Mouse (Mus musculus): ENCODE measurements around the gene Chrna1.

Chrna1 gene

DNA sequence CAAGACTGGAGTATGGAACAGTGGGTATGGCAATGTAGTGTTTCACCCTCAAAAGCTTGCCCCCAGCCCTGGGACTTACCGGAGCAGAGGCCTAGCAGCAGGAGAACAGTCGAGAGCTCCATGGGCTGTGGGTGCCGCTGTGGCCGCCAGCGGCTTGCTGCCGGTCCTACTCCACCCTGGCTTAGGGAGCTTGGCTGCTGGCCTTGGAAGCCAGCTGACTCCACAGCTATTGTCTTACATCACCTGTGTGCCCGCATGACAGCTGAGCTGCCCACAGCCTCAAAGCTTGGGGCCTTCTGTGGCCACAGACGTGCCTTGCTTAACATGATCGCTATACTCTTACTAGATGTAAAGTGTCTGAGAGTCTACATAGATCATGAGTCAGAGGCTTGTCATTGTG is at the start of gene Chrna1:
Chrna1 (minus strand) TSS at position 173 of the 400 bp plus-strand sequence.
- DNase-seq, result no peak

DNA sequence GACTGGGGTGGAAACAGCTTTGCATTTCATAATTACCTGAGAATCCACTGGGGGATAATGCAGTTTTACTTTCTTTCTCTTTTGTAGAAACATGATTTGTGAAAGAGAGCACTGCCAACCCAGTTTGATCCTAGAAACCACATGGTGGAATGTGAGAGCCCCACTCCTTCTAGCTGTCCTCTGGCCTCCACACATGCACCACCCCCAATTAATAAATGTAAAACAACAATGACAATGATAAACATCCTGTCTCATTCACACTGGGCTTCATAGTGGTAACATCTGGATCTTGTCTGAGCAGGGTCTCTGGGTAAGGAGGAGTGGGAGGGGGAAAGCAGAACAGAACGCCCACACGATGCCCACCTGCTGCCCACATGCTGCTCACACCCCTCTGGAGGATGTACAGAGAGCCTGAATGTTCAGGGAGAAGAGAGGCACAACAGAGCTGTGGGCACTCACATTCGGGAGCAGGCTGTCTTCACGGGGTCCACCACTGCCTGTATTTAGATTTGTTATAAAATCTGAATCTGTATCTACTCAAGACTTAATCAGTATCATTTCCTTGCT is 38.4 kb upstream of the Chrna1 start:
- DNase-seq, result no peak

DNA sequence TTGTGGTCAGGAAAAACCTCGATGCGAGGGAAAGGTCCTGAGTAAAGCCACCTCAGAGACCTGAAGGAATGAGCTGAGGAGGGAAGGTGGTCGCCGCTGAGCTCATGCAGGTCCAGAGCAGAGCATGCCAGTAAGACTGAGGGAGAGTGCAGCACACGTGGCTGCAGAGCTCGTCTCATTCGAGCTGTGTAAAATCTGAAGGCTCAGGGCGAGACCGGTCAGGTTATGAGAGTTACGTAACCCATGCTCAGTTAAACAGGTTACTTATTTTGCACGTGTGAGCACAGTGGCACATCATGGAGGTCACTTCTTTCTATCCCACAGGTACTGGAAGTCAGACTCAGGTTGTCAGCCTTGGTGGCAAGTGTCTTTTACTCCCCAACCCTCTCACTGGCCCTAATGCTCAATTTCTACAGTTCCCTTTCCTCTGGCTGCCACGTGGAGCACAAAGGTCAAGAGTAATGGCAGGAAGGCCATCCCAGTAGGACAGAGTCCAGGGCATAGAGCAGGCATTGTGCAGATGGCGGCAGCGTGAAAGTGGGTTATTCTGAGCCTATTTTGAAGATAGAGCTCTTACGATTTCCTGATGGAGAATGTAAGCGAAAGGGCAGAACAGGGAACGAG is 36.4 kb upstream of the Chrna1 start:
- peak; percentile 26 for DNase-seq

DNA sequence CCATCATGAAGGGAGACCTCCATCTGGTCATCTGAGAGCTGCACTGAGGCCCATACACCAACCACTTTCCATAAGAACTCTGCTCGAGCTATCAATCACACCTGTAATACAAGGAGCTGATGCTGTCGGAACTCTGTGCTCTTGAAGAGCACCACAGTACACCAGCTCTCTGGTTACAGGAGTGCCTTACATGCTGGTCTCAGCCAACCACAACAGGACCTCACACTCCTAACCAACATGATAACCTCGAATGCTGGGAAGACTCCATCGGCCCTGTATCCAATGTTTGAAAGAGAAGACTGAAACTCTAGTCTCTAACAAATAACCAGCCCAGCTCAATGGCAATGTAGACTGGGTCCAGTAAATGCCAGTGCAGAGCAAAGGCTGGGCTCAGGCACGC is 35.3 kb upstream of the Chrna1 start:
- no peak for DNase-seq

DNA sequence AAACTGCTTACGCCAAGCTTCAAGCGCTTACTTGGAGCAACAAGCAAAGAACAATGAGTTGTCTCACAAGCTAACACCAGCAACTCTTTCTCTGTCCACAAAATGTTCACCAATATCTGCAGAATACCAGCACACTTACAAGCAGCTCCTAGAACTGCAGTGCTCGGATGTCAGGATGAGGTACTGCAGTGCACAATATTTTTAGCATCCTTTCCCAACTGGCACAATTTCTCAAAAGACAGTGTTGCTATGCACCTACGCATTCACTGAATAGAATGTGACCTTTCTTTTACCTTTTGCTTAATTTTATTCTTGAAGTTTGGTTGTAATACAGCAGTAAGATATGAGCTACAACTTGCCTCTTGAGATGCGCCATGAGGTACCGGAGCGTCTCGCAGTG is 34.2 kb upstream of the Chrna1 start:
- DNase-seq, result no peak

DNA sequence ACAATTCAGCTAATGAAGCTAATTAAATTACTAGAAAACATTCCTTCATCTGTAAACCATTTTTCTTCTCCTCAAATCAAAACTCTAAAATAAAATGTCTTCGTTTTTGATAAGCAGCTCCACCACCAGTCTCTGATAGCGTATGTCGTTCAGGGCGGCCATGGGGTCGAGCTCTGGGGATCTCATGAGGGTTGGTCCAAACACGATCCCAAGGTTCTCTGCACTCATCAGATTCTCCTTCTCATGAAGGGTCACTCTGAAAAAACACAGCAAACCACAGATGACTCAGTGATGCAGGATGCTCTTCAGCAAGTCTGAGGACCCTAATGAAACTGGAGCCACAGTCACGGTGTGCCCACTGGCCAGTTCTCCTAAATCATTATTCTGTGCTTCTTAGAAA is 32.8 kb upstream of the Chrna1 start:
- DNase-seq, result no peak

DNA sequence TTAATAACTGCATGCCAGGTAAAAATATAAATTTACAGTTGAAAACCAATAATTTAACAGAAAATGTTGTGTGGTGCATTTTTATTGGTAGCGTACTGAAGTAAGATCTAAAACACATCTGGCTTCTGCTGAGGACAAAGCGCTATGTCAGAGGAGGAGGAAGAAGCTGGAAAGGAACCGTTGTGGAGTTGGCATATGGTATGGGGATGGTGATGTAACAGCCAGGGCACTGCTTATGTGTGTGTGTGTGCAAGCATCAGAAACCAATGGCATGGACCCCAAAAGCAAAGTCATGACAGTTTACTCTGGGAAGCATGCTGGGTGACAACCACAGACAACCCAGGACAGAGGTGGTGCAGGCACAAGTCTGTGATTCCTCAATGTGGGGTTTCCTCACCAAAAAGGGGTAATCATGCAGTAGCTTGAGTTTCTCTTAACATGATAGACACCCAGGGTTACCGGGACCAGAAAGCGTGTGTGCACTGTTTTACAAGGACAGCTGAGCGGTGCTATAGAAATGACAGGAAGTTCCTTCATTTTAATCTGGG is 32.3 kb upstream of the Chrna1 start:
- DNase-seq, result no peak

DNA sequence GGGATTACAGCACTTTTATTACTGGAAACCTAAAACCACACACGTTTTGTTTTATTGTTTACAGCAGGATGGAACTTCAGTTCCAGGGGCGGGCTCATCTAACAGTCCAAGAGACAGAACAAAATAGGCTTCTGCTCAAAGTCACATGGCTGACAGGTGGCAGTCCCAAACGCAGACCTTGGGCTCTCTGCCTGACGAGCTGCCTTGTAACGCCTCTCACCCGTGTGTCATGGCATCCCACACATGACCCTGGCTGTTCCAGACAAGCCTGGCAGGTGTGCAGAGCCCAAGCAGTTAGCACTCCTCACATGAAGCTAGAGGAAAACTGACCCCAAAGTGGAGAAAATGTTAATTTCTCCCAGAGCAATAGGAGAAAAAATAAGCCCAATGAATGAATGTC is 31.7 kb upstream of the Chrna1 start:
- DNase-seq, result no peak

DNA sequence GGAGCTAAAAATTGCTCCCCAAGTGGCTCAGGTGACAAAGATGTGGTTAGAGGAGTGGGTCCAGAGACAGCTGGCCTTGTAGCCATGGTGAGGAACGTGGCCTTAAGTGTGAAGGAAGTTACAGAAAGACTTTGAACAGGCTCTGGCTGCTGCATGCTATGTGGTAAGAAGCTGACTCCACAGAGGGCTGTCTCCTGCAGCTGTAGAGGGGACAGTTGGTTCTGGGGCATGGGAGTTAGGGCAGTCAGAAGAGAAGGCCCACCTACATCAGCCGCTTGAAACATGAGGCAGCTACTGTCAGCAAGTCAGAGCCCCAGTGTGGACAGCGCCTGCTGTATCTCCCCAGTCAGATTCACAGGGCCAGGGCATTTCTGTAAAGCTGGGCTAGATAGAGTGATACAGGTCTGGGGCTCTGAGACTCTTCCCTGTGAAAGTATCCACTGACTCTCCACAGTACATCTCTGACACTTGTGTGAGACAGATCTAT is 29.6 kb upstream of the Chrna1 start:
- no peak for DNase-seq

DNA sequence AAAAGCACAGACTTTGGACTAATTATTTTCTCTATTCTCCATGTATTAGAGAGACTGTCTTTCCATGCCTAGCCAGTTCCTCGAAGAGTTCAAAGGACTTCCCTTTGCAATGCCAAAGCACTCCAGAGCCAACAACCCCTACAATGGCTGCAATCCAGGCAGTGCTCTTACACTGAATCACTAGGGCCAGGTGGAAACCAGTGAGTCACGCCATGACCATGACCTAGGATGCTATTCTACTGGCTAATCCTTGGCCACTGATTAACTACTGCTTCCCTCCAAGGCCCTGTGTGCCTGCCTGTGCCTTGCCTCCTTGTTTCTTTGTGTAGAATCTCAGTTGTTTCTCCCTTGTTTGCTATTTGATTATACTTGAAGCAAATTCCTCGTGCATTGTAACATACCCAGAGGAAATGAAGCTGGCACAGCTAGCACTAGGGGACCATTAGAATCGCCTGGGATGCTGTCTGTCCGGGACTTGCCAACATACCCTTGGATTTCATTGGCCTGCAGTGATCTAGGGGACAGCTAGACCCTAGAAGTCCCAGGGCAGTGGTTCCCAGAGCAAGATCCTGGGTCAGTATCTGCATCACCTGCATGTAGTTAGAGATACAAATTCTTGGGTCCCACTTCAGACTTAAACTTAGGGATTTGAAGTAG is 29.1 kb upstream of the Chrna1 start:
- DNase-seq, result peak; percentile 64

DNA sequence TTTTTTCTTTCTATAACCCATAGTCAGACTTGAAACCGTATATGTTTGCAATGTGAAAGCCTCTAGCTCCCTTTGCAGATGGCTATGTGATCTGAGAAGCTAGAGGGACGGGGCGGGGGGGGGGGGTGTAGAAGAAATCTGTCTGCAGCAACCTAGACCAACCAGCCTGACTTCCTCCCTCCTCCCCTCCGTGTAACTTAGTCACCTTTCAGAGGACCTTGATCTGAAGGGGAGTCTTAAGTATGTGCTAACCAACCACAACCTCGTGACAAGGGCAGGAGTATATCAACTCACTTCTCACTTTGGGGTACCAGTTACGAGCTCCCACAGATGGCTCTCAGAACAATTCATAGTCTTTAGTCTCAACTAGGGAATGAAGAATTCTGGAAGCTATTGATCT is 28.3 kb upstream of the Chrna1 start:
- DNase-seq, result no peak

DNA sequence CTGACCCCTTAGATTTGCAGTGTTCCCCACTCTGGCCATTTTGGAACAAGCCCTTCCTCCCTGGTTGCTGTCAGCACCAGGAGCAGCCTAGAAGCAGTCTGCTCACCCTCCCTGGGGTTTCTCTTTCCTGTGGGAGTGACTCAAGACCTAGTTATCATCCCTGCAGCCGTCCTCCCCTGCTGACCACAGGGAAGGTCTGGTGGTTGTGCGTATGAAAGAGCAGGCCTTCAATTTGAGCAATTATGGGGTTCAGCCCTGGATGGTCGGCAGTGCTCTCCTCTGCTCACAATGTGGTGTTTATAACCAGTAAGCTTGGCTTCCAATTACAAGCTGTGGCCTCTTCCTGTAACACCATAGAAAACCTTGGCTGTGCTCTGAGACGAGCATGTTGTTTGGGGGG is 27.5 kb upstream of the Chrna1 start:
- DNase-seq, result no peak

DNA sequence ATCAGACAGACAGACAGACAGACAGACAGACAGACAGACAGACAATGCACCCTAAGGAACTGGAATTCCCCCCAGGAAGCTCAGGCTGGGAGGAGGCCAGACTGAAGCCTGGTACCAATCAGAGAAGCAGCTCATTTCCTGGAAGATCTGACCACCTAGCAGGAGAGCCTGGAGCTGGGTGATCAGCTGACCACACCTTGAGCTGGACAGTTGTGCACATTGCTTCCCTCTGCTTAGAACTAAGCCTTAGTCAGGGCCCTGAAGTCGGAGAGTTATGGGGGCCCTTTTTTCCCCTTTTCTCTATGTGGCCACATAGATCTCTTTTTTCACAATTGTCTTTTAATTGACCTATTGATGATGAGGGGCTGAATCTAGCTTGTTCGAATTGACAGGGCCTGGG is 27.0 kb upstream of the Chrna1 start:
- DNase-seq, result no peak

DNA sequence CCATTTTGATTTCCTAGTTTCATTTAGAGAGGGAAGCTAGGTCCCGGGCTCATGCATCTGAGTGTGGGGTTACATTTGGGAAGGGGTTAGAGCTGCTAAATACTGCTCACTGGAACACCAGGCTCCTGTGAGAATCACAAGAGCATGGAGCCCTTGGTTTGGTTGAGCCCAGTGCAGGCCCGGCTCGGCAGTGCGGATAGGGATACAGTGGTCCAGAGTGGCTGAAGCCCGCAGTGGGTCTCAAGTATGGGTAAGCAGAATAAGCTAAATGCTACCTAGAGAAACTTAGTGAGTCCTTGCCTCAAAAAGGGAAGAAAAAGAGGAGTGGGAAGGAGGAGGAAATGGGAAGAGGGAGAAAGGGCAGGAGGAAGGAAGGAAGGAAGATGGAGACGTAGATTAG is 26.5 kb upstream of the Chrna1 start:
- no peak for DNase-seq

DNA sequence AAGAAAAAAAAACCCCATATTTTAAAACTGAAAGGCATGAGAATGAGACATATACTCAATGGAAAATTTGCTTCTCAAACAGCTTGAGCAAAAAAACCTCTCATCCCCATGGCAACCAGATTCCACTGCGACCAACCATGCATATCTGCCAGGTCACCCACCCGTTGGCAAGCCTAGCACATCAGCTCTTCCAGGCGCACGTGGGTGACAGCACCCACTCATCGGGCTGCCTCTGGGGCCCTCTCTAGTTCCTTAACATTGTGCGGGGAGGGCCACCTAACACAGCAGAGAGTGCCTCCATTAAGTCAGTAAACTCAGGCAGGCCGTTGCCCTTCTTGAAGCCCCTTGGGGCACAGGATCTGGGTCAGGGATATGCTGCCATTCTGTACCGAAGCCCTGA is 24.9 kb upstream of the Chrna1 start:
- DNase-seq, result peak; percentile 56

DNA sequence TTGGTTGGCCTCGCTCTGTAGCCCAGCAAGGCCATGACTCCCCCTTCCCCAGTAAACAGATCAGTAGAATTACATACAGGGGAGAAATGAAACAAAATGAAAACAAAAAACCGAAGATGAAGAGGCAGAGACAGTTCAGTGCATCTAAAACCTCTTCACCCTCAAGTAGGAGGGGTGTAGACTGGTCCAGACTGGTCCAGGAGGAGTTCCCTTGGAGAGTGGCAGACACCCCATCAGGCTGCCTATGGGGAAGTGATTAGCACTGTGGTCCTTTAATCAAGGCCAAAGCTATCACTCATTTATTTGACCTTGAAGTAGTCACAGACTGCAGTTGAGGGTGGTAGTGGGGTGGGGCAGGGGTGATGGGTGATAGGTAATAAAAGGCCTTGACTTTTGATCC is 24.4 kb upstream of the Chrna1 start:
- no peak for DNase-seq

DNA sequence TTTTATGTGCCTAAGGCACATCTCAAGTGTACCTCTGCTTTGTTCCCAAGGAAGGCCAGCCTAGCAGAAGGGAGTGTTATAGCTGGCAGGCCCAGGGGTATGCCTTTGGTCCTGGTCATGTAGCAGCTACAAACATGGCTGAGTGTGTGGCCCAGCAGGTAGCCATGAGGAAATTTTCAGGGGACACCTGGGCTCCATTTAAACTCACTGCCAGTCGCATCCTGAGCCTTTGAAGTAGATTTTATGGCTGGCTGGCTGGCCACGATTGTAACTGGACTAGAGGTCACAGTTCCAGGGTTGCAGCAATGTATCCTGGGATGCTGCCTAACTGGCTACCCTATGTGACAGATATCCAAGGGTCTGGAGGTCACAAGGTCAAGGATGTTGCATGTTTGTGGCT is 20.5 kb upstream of the Chrna1 start:
- DNase-seq, result no peak

DNA sequence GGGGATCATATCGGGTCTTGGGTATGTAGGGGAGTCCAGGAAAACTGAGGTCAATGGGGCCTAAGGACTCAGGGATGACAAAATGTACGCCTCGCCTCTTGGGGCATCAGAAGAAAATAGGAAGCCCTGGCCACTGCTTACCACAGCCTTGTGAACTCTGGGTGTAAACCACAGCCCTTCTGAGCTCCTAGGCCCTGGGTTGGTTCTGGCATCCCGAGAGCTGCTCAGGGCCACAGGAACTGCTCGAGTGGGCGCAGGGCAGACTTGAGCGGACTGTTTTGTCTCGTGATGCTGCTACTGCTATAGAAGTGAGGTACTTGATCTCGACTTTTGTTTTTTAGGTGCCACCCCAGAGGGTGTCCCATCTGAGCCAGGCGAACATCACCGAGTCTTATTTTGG is 17.6 kb upstream of the Chrna1 start:
- DNase-seq, result no peak

DNA sequence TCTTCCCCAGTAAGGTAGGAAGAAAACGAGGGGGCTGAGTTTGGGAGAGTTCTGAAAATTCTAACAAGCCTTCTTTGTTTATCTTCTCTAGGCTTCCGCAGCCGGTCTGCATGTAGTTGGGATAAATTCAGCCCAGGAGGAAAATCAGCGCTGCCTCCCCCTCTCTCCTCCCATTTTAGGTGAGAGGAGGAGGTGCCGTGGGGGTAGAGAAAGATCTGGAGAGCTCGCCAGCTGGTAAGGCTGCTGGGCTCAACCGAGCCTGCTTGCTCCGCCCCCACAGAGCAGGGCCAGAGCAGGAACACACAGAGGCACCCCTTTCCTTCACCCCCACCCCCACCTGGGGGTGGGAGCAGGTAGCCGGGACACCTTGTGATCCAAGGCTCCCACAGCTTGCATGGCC is 16.6 kb upstream of the Chrna1 start:
- no peak for DNase-seq

DNA sequence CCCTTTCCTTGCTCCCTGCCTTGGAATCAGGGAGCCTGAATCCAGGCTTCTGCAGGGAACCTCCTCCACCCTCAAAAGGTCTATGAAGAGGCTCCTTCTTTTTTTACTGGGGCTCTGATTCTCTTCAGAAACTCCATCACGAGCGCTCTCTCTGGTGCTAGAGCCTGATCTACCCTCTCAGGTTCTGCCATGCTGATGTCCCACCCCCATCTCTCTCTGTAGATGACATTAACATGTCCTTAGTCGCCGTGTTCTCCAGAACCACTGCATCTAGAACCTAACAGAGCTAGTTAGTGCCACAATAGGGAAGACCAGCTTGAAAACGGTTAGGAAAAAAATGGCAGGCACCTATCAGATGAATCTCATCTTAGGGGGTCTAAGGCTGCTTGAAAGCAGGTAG is 16.2 kb upstream of the Chrna1 start:
- no peak for DNase-seq

DNA sequence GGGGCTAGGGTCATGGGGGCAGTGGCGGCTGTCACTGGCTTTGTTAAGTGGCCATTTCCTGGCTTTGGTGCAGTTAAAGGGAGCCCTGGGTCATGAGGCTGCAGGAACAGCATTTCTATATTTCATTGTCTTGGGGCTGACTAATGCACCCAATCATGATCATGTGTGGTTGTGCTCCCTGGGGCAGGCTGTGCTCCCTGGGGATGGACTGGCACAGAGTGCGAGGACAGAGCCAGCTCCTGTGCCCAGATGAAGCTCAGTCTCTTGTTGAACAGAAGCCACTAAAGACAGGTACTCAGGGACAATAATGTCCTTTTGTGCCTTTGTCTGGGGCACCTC is 12.9 kb upstream of the Chrna1 start:
- no peak for DNase-seq

DNA sequence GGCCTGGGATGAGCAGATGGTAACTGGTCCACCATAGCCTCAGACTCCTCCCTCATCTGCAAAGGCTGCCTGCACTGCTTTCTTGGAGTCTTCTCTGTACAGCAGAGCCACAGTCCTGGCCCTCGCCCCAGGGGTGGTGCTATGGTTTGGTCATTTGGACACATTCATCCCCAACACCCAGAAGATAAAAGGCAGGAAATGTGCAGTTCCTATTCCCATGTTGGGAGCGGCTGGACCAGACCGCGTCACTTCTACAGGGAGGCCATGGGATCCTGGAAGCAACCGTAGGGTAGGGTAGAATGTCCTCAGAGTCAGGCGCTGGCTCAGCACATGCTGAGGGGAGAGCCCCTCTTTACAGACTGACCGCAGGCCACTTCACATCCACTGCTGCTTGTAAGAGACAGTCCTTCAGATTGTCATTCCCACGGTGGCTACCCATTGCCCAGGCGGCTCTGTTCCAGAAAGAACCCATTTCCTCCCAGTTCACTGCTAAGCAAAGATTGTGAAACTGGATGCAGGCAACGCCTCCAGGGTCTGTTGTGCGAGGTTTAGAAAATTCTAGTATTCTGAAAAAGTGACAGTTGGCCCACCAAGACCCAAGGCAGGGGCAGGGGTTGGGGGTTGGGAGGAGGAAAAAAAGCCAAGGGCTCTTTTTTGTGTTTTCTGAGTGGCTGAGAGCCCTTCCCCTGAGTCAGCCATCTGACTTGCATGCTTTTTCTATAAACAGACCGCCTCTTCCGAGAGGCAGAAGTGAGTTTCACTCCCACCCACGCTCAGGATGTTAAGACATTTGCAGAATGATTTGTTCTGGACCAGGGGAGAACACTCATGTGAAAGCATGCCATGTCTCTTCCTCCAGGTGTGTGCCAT is 12.3 kb upstream of the Chrna1 start:
- peak; percentile 75 for DNase-seq

DNA sequence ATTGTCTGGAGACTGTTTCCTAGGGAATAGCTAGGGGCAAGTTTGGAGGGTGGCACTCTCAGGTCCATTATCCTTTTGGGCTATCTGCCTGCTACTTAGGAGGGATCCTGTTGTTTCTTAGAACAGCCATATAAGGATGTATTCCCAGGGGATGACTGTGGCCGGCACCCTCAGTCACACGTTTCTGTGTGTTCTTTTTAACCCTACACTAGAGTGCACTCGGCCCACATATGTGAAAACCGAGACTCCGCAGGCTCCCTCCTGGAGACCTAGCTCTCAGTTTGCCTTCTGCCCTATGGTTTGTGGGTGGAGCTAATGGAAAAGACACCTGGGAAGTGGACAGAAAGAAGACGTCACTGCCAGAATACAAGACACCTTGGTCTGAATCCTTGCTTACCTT is 11.1 kb upstream of the Chrna1 start:
- no peak for DNase-seq

DNA sequence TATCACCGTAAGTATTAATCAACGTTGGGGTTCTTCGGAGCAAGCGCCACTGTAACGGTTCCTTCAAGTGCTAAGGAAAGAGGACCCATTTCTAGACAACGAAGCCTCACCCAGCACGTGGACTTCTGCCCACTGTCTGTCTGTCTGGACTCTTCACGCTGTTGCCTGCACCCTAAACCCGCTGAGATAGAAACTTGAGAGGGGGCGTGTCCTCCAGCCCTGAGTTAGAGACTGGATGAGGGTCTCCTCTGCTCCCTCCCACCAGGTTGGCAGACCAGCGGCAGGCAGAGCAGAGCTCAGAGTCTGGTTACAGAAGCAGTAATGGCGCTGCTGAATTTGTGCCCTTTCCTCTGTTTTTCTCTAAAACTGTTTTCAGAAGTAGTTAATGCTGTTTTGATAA is 10.0 kb upstream of the Chrna1 start:
- DNase-seq, result no peak

All from kidney, postnatal 14 days (tissue).